In the genomic region with DNA sequence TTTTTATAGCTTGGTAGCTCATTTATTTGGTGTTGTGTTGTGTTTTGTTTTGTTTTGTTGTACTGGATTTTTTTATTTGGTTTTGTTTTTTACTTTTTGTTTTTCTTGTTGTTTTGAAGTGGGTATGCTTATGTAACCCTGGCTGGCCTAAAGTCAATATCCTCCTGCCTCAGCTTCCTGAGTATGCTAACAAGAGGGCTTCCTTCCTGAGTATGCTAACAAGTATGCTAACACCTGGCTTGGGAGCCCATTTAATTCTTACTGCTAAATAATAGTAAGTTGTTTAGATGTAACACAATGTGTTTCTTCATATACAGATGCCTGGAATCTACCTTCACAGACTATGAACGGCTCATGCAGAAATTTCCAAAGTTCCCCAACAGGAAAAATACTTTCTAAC, we compare ENCODE assay signal across 8 mouse cellular contexts. TPM values are rescaled to one million over a fixed set of nuclear protein-coding genes. Genes with fewer than 3 reads are reported as not detected.
DNase-seq lines count a peak whose midpoint lies in the region; ATAC-seq and TF ChIP-seq lines count a peak whose summit lies in the region.

No protein-coding gene starts in this region.

- no peak for TF ChIP-seq RAD21 in CH12.LX (IDR thresholded peaks at IDR 0.05; ENCODE audit: low read depth, low read length)

- no peak for TF ChIP-seq CTCF in CH12.LX (conservative IDR thresholded peaks at IDR 0.05 in 1 of 2, IDR thresholded peaks at IDR 0.05 in 1 of 2; ENCODE audit: low read depth in 2 of 2, low read length in 2 of 2)

- dilution Hi-C loops in CH12.LX (cut with MboI; ENCODE audit: extremely low pct_ligation_motif_present, extremely low pct_unique_long_range_greater_than_20kb, low sequenced_read_pairs): no loop called here

- no peak overlapping the region for H3K9ac ChIP-seq in hindbrain, embryonic 12.5 days
- peak overlapping the region; percentile 89 for H3K9ac ChIP-seq in CH12.LX (ENCODE audit: insufficient read depth, low read depth)
- no peak overlapping the region for H3K9ac ChIP-seq in embryonic facial prominence, embryonic 15.5 days
- peak overlapping the region; percentile 100 for H3K9ac ChIP-seq in liver, embryonic 12.5 days

- H3K36me3 ChIP-seq in hindbrain, embryonic 10.5 days: peaks cover 11% of the 10 kb centered on the region
- H3K36me3 ChIP-seq in hindbrain, embryonic 12.5 days: no peaks in the 10 kb centered on the region
- peaks cover 3 to 18% of the 10 kb centered on the region in 2 experiments for H3K36me3 ChIP-seq in CH12.LX (replicated peaks in 1 of 2; ENCODE audit: control insufficient read depth in 1 of 2, insufficient read depth in 1 of 2, low read length in 1 of 2)
- no peaks in the 10 kb centered on the region for H3K36me3 ChIP-seq in embryonic facial prominence, embryonic 15.5 days
- peaks cover 24% of the 10 kb centered on the region for H3K36me3 ChIP-seq in liver, embryonic 12.5 days

- peak overlapping the region; percentile 99 for H3K27ac ChIP-seq in hindbrain, embryonic 10.5 days
- H3K27ac ChIP-seq in hindbrain, embryonic 12.5 days: no peak overlapping the region
- H3K27ac ChIP-seq in CH12.LX (ENCODE audit: insufficient read depth, low read depth): no peak overlapping the region
- no peak overlapping the region for H3K27ac ChIP-seq in embryonic facial prominence, embryonic 15.5 days (replicated peaks)
- peak overlapping the region; percentile 100 for H3K27ac ChIP-seq in liver, embryonic 12.5 days

- H3K79me2 ChIP-seq in CH12.LX (replicated peaks; ENCODE audit: control insufficient read depth, extremely low read depth, insufficient read depth, poor library complexity, severe bottlenecking): peaks cover 33% of the 10 kb centered on the region

- no peaks in the 10 kb centered on the region for H3K9me3 ChIP-seq in hindbrain, embryonic 10.5 days
- H3K9me3 ChIP-seq in hindbrain, embryonic 12.5 days (replicated peaks): no peaks in the 10 kb centered on the region
- H3K9me3 ChIP-seq in CH12.LX (replicated peaks; ENCODE audit: low read length): no peaks in the 10 kb centered on the region
- no peaks in the 10 kb centered on the region for H3K9me3 ChIP-seq in embryonic facial prominence, embryonic 15.5 days (replicated peaks)
- H3K9me3 ChIP-seq in liver, embryonic 12.5 days (replicated peaks): no peaks in the 10 kb centered on the region

- no peak for TF ChIP-seq POLR2A in CH12.LX (IDR thresholded peaks at IDR 0.05; ENCODE audit: low read depth, low read length)

- peak overlapping the region; percentile 92 for H3K4me3 ChIP-seq in hindbrain, embryonic 10.5 days
- H3K4me3 ChIP-seq in hindbrain, embryonic 12.5 days: no peak overlapping the region
- peak overlapping the region; percentile 73 to 88 (median 73) for H3K4me3 ChIP-seq in CH12.LX (replicated peaks in 1 of 3; ENCODE audit: low read depth in 2 of 3, low read length in 2 of 3, poor library complexity in 1 of 3)
- H3K4me3 ChIP-seq in embryonic facial prominence, embryonic 15.5 days (replicated peaks): no peak overlapping the region
- H3K4me3 ChIP-seq in liver, embryonic 12.5 days: peak overlapping the region; percentile 95

- TF ChIP-seq EP300 in CH12.LX (IDR thresholded peaks at IDR 0.05; ENCODE audit: low read length): no peak

- in situ Hi-C loops in CH12.LX (cut with MboI; ENCODE audit: low pct_ligation_motif_present, low pct_unique_long_range_greater_than_20kb, low sequenced_read_pairs): no loop called here

- WGBS in hindbrain, embryonic 10.5 days: 89% methylated on average over 1 of the region's 1 CpGs
- WGBS in hindbrain, embryonic 12.5 days: 97% methylated on average over 1 of the region's 1 CpGs
- 90% methylated on average over 1 of the region's 1 CpGs for WGBS in embryonic facial prominence, embryonic 15.5 days
- WGBS in liver, embryonic 12.5 days (ENCODE audit: insufficient replicate concordance): 57% methylated on average over 1 of the region's 1 CpGs

- no peak for ATAC-seq in hindbrain, embryonic 12.5 days (ENCODE audit: low FRiP score)
- ATAC-seq in embryonic facial prominence, embryonic 15.5 days (ENCODE audit: insufficient number of reproducible peaks, low FRiP score, low TSS enrichment, low read depth): no peak
- no peak for ATAC-seq in liver, embryonic 12.5 days
- no peak for ATAC-seq in frontal cortex, adult (ENCODE audit: low TSS enrichment)
- ATAC-seq in inflammation-experienced regulatory T-cells, adult 6 months: no peak

- H3K4me1 ChIP-seq in hindbrain, embryonic 10.5 days (replicated peaks): peaks cover 31% of the 10 kb centered on the region
- peaks cover 19% of the 10 kb centered on the region for H3K4me1 ChIP-seq in hindbrain, embryonic 12.5 days
- H3K4me1 ChIP-seq in CH12.LX (ENCODE audit: control insufficient read depth in 1 of 2, insufficient read depth in 2 of 2): peaks cover 11 to 32% of the 10 kb centered on the region in 2 experiments
- H3K4me1 ChIP-seq in embryonic facial prominence, embryonic 15.5 days: peaks cover 14% of the 10 kb centered on the region; the same call in 1 of the 2 replicates
- H3K4me1 ChIP-seq in liver, embryonic 12.5 days: peaks cover 44% of the 10 kb centered on the region

- H3K27me3 ChIP-seq in hindbrain, embryonic 10.5 days (ENCODE audit: insufficient read depth, poor library complexity, severe bottlenecking): peaks cover 13% of the 10 kb centered on the region
- no peaks in the 10 kb centered on the region for H3K27me3 ChIP-seq in hindbrain, embryonic 12.5 days
- no peaks in the 10 kb centered on the region for H3K27me3 ChIP-seq in CH12.LX (replicated peaks)
- H3K27me3 ChIP-seq in embryonic facial prominence, embryonic 15.5 days: no peaks in the 10 kb centered on the region
- H3K27me3 ChIP-seq in liver, embryonic 12.5 days (replicated peaks): no peaks in the 10 kb centered on the region

- no peak for DNase-seq in hindbrain, embryonic 10.5 days (ENCODE audit: low spot score)
- no peak for DNase-seq in CH12.LX (ENCODE audit: extremely low read depth)
- DNase-seq in cerebellum, postnatal 25 days: no peak

- no peak overlapping the region for H3K4me2 ChIP-seq in hindbrain, embryonic 12.5 days (replicated peaks)
- peak overlapping the region; percentile 91 for H3K4me2 ChIP-seq in CH12.LX (ENCODE audit: insufficient read depth, low read depth, poor library complexity, severe bottlenecking)
- H3K4me2 ChIP-seq in embryonic facial prominence, embryonic 15.5 days (replicated peaks): peak overlapping the region; percentile 58; the same call in 1 of the 2 replicates
- H3K4me2 ChIP-seq in liver, embryonic 12.5 days: peak overlapping the region; percentile 71

TF ChIP-seq in CH12.LX, 34 proteins besides CTCF, POLR2A, EP300 and RAD21:
- no peak for TF ChIP-seq POLR2AphosphoS2 (IDR thresholded peaks at IDR 0.05; ENCODE audit: low read depth, low read length)
- no peak for TF ChIP-seq MXI1 (IDR thresholded peaks at IDR 0.05; ENCODE audit: low read depth, low read length)

RNA-seq across cellular contexts. Expression of a gene that starts 1.3 kb away (rescaled TPM):
- 28.1 and 31.1 TPM in 2 replicates for polyA plus RNA-seq in hindbrain, embryonic 10.5 days (2016; fragmentation: Nextera tagmentation; extraction: Ambion mirVana)
- 40.9 and 42.8 TPM in 2 replicates for polyA plus RNA-seq in hindbrain, embryonic 12.5 days (2016; fragmentation: Nextera tagmentation; extraction: Ambion mirVana)
- 41.4 and 43.6 TPM in 2 replicates for total RNA-seq in CH12.LX (2012; rRNA removed)
- total RNA-seq in CH12.LX (2014; rRNA removed): 36.2 and 40.7 TPM in 2 replicates
- 35.6 and 42.3 TPM in 2 replicates for polyA plus RNA-seq in CH12.LX (2012; ENCODE audit: insufficient read length, low read depth)
- 39.8 and 40.7 TPM in 2 replicates for polyA plus RNA-seq in embryonic facial prominence, embryonic 15.5 days (2015; fragmentation: Nextera tagmentation; extraction: Ambion mirVana)
- polyA plus RNA-seq in liver, embryonic 12.5 days (2016; fragmentation: Nextera tagmentation; extraction: Ambion mirVana): 48.0 and 48.4 TPM in 2 replicates
- polyA plus RNA-seq in inflammation-experienced regulatory T-cells, adult 6 months (2017; shearing (Covaris generic)): 10 to 100 TPM; 58.9 to 78.1 (median 63.5) TPM

Comparison
In these comparisons a context has a peak if more than half of its experiments do, and no peak if none do; other contexts are left out.
1. H3K27ac ChIP-seq: peak in hindbrain, embryonic 10.5 days (single experiment) and liver, embryonic 12.5 days (single experiment); none in hindbrain, embryonic 12.5 days (single experiment), CH12.LX (single experiment) and embryonic facial prominence, embryonic 15.5 days (single experiment).
2. H3K4me3 ChIP-seq: peak in hindbrain, embryonic 10.5 days (single experiment), CH12.LX (3 of 3) and liver, embryonic 12.5 days (single experiment); none in hindbrain, embryonic 12.5 days (single experiment) and embryonic facial prominence, embryonic 15.5 days (single experiment).
3. H3K9ac ChIP-seq: peak in CH12.LX (single experiment) and liver, embryonic 12.5 days (single experiment); none in hindbrain, embryonic 12.5 days (single experiment) and embryonic facial prominence, embryonic 15.5 days (single experiment).